Mouse (Mus musculus) brain, adult 10 weeks (tissue): ENCODE data around the gene Adgrb3. TPM values are rescaled to one million over a fixed set of nuclear protein-coding genes. Genes with fewer than 3 reads are reported as not detected.

Experiments used
- polyA plus RNA-seq: library from polyadenylated mRNA; stranded (reverse); fragments of 350-450 nt; fragmentation: Illumina TruSeq; extraction: RNeasy Lipid Tissue Mini Kit (QIAGEN cat#74804); gene quantifications from one replicate; pipeline ENCODE4 v1.2.3, GENCODE M21; 2015; ENCODE audit warnings: low read depth, low replicate concordance

Gene Adgrb3
- polyA plus RNA-seq, result 54.2 TPM

GRCm38 (mm10) chr1:25828971-25829920, at the start of gene Adgrb3:
Adgrb3 (minus strand) TSS chr1:25829707.

